Mouse (Mus musculus) WW6 (cell line): ENCODE results near the gene Xpo5.
A peak's percentile ranks its signal among the peaks of the same experiment; 100 is the strongest.

Source experiments
- DNase-seq: peaks from one replicate; pipeline ENCODE4 v3.0.0-alpha.2; 2013; ENCODE audit warnings: low read depth, low spot score

Gene Xpo5

DNA sequence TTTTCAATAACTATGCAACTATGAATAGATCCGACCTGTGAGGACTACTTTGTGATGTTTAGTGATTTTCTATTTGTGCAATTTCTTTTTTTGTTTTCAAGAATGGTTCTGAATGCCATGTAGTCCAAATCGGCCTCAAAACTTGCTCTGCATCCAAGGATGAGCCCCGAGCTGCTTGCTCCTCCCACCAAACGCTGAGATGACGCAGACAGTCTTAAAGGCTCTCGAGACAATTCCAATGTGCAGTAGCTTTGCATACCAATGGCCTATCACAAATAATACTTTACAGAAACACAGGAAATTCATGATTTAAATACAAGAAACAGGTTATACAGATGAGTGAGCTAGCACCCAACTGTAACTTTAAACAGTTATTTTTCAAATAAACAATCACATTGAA, 1.4 kb upstream of the Xpo5 start:
- DNase-seq: no peak

DNA sequence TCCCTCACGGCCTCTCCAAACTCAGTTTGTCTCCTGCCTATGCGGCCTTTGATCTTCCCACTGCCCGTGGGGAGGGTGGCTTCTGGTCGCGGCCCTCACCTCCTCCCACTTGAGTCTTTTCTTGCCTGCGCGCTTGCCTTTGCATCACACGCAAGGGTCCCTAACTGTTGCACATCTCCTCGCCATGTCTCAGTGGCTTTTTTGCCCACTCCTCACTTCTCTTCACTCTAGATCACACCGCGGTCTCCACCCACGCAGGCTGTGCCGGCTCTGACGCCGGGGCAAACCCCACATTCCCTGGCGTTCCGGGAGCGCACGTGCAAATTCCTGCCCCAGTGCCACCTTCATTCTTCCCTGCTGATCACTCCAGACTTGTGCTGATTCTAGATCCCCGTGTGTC, 496 bp downstream of the Xpo5 start:
- DNase-seq: peak; percentile 1

DNA sequence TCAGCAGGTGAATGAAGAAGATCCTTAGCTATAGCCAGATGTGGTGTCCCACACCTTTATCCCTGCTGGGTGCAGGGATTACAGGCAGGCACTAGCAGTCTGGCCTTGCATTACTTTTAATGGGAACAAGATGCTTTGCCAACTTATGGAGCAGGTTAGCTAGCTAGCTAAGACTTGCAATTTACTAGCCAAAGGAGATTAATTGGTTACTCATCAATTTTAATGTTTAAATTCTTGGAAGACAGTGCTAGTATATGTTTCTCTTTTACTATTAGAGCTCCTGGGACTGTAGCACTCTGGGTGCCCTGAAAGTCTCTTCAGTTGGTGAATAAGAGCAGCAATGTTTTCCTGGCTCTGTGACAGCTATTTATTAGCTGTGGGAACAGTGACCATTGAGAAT, 4.1 kb downstream of the Xpo5 start:
- DNase-seq: no peak

DNA sequence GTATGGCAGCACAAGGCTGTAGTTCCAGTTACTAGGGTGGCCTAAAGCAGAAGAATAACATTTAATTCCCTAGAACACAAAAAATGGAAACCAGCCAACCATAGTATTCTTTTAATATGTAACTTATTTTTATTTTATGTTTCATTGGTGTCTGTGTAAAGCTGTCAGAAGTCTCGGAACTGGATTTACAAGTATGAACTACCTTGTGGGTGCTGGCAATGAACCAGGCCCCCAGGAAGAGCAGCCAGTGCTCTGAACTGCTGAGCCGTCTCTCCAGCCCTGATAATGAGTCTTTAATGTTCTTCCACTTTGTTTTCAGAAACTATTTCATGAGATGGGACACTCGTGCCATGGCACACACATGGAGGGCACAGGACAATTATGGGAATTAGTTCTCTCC, 8.0 kb downstream of the Xpo5 start:
- DNase-seq: no peak

DNA sequence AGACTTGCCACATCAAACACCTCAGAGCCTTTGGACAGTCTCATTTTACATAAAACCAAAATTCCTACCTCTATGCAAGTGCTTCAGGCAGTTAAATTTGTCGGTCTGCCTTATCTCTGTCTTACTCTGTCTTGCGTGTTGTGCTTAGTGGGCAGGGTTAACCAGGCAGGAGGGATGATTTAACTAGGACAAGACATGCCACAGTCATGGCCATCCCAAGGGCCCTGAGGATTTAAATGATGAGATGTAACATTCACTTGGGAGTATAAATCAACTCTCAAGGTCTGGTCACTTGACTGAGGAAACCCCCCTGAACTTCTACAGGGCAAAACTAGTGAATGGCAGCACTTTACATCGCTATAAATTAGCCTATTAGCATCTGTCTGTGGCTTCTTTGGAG, 19.0 kb downstream of the Xpo5 start:
- DNase-seq: no peak

DNA sequence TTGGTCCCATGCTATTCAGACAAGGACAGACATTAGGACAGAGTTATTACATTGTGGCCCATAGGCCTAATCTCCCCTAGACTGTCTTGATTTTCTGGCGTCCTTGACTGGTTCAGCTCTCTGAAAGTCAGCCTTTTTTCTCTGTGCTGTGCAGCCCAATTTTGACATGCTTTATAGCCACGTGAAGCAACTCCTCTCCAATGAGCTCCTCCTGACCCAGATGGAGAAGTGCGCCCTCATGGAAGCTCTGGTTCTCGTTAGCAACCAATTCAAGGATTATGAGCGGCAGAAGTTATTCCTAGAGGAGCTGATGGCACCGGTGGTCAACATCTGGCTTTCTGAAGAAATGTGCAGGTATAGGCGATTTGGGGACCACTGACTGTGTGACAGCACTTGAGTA, 25.0 kb downstream of the Xpo5 start:
- no peak for DNase-seq

DNA sequence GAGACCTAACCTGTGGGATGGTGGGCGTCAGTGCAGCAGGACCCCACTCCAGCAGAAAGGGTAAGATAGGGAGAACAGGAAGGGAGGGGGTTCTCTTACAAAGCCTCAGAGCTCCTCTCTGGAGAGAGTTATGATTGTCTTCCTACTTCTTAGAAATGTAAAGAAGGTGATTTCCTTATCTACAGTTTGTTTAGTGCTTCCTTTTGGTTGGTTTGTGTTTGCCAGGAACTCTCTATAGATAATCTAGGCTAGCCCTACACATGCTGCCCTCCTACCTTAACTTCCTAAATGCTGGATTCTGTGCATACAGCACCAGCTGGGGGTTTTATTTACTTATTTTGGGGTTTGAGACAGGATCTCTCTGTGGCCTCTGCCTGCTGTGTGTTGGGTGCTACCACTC, 33.5 kb downstream of the Xpo5 start:
- no peak for DNase-seq

DNA sequence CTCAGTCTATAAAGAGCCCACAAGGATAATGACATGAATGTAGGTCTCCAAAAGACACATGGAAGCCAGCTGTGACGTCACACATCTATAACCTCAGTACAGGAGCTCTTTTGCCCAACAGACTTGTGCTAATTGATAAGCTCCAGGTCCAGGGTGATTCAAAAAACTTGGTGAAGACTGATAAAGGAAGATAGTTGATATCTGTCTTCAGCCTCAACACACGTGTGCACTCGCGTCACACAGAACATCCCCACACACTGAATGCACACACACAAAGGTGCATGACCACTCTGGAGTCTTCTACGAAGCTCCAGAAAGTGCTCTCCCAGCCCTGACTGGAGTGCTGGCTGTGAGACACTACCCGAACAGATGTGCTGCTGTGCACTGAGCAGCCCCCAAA, 34.5 kb downstream of the Xpo5 start:
- DNase-seq: no peak

DNA sequence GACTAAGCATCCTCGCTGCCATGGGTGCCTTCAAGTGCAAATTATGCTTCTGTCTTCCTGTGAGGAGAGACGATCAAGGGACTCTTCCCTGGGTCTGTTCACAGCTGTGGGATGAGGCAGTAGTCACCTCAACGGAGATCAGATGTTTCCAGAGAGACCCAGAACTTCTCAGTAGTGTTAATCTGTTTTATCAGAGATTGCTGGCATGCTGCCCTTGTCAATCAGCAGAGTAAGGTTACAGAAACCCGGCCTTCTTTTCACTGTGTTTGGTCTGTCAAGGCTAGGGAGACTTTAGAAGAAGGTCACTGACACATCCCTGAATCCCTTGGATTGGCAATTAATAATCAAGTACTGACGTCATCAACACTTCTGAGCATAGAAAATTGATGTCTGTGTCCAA, 34.9 kb downstream of the Xpo5 start:
- no peak for DNase-seq

DNA sequence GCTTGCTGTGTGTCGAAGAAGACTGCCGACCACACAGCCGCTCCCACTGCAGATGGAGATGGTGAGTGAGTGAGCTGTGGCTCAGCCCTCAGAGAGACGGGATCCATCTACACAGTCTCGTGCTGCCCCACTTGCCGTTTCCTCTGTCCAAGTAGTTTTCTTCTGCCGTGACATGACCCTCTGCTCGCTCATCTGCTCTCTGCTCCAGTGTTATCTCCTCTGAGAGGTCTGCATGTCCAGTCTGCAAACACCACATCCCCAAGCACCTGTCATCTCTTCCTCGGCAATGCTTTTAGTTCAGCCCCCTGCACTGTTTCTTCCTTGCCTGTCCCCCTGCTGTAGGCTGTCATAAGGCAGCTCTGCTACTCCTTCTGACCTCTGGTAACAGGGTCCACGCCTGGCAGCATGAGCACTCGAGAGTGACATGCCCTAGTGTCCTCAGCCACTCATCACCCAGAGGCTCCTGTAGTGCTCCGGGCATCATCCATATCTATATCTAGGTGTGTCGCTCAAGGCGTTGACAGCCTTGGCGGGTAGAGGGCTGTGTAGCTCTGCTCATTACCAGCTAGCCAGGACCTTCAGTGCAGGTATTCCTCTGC, 37.0 kb downstream of the Xpo5 start:
- DNase-seq: no peak

DNA sequence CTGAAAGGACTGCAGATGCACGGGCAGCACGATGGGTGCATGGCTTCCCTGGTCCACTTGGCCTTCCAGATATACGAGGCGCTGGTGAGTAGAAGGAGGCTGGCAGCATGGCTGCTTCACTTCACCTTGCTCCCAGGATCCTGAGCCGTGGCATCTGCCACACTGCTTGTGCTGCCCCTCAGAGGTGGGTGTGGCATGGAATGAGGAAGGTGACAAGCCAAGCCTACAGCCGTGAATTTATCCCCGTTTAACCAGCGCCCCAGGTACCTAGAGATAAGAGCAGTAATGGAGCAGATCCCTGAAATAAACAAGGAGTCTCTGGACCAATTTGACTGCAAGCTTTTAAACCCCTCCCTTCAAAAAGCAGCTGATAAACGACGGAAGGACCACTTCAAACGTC, 38.9 kb downstream of the Xpo5 start:
- DNase-seq: no peak

DNA sequence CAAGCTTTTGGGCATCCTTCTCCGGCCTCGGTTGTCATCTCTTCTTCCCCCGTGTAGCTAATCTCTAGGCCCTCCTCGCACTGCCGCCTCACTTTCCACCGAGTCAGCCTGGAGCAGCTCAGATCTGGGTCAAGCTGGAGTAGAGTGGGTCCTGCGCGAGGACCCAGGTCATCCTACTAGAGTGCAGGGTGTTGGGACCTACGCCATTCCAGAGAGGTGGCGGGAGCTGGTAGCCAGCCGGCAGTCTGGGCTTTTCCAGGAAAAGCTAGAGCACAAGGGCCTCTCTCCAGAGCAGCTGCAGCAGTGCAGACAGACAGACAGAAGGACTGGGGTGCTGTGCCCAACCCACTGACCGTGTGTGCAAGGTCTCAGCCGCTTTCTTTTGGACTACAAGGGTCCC, 39.7 kb downstream of the Xpo5 start:
- no peak for DNase-seq

DNA sequence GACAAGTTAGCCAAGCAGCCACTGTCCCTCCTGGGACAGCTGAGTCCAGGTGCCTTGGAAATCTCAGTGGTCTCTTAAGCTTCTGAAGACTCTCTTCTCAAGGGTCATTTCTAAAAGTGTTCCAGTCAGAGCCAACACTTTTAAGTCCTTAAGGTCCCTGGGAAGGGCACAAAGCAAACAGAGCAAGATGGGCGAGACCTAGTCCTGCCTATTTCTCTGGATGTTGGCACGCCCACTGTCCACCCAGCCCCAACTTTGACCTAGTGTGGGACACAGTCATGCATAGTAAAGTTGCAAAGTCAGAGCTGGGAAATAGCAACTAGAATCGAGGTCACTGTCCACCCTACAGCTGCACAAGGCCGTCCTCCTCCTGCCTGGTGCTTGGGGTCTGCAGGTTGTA, 40.4 kb downstream of the Xpo5 start:
- no peak for DNase-seq

DNA sequence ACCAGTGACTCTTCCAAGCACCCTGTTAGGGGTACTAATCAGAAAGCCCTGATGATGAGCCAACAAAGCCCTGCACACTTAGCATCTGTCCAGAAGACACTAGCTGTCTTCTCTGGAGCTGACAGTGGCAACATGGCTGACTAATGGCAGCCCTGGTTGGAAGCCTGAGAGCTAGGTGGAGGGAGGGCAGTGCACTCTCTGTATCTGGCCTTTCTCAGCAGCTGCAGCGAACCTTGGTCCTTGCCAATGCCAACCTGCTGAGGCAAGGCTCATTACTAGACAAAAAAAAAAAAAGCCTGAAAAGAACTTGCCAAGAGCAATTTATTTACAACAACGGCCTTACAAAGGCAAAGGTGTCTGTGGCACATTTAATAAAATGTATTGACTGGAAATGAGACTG, 41.0 kb downstream of the Xpo5 start:
- DNase-seq: no peak

DNA sequence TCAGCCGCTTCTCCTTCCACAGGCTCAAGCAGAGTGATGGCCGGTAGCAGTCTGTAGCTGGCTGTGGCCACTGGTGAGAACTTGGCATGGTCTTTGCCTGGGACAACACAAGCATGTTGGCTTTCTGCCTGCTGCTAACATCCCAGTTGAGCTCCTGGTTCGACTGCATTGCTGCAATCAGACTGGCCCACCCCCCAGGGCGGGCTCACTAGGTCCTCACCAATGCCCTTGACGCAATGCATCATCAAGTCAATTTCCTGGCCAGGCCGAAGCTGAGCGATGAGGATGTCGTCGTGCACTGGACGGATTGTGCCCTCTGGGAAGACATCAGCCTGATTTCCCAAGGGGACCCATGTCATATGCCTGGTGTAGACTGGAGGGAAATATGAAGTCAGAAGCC, 42.0 kb downstream of the Xpo5 start:
- DNase-seq: no peak

DNA sequence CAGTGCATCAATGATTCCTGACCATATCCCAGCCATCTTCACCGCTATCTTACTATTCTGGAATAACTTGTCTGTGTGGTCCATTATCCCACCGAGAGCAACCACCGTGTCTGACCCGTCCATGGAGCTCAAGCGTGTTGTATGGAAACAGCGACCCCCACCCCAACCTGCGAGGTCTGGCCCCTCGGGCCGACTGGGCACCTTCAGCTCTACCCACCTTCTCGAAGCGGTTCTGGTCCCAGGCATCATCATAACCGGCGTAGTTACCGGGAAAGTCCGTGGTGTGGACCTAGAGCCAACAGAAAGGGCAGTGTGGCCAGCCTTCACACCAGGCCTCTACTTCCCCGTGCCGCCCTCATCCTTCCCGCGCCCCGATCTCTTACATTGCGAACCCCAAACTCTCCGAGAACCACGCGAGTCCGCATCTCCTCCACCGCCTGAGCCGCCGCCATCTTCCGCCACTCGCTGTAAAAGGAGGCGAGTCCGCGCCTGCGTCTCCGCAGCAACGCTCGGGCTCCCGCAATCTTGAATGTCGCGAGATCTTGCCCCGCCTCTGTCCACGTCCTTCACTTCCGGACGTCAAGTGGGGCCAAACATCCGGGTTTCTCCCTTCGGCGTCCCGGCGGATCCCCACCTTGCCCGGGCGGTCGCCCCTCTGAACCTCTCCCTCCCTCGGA, 45.1 kb downstream of the Xpo5 start, which contains the start of the genes Polr1c and Yipf3:
Gene Polr1c (minus strand): TSS at position 543 of the 677 bp plus-strand sequence.
Gene Yipf3 (plus strand): TSS at position 569 of the 677 bp plus-strand sequence.
- DNase-seq: peak; percentile 74

DNA sequence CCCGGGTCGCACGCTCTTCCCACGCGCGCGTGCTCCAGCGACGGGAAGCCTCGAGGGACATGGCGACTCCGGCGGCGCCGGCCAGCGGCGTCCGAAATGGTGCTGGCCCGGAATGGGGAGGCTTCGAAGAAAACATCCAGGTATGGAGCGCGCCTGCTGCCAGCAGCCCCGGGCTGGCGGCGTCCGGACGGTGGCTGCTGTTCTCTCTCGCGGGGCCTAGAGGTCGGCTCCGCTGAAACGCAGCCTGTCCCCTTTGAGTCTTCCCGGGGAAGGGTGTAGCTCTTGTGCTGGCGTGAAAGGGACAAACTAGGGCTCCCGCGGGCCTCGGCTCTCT, 45.6 kb downstream of the Xpo5 start:
- no peak for DNase-seq

DNA sequence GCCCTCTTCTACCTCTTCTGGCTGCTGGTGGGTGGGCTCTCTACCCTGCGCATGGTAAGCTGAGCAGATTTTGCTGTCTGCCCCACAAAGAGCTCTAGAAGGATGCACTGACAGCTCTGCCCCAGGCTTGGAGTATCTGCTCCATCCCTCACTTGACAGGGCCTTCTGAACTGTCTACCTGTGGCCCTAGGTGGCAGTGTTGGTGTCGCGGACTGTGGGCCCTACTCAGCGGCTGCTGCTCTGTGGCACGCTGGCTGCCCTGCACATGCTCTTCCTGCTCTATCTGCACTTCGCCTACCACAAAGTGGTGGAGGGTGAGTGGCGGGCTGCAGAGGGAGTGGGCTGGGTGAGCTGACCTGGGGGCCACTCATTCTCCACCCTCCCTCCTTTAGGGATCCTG, 48.6 kb downstream of the Xpo5 start:
- DNase-seq: no peak

DNA sequence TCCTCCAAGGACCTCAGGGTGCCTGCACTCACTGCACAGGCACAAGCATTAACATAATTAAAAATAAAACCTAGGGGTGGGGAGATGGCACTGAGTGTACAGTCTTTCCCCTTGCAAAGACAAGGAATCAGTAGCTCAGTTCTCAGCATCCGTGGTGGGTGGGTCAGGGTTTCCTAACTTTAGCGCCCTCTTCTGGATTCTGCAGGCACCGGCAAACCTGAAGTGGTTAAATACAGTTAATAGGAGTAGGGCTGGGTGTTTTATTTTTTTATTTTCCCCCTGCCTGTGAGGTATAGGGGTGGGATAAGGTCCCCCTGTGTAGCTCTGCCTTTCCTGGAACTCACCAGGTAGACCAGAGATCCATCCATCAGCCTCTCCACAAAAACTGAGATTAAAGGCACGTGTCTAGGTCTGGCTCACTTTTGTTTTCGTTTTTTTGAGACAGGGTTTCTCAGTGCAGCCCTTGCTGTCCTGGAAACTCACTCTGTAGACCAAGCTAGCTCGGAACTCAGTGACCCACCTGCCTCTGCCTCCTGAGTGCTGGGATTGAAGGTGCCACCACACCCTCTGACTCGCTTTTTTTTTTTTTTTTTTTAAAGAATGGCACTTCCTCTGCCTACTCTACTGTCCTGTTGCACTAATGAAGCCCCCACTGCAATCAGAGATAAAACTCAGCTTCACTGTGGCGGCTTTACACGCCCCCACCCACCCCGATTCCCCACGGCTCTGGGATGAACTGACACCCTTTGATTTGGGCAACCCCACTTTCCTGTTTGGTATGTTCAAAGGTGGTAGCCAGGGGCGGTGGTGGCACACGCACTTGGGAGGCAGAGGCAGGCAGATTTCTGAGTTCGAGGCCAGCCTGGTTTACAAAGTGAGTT, 50.2 kb downstream of the Xpo5 start:
- no peak for DNase-seq

DNA sequence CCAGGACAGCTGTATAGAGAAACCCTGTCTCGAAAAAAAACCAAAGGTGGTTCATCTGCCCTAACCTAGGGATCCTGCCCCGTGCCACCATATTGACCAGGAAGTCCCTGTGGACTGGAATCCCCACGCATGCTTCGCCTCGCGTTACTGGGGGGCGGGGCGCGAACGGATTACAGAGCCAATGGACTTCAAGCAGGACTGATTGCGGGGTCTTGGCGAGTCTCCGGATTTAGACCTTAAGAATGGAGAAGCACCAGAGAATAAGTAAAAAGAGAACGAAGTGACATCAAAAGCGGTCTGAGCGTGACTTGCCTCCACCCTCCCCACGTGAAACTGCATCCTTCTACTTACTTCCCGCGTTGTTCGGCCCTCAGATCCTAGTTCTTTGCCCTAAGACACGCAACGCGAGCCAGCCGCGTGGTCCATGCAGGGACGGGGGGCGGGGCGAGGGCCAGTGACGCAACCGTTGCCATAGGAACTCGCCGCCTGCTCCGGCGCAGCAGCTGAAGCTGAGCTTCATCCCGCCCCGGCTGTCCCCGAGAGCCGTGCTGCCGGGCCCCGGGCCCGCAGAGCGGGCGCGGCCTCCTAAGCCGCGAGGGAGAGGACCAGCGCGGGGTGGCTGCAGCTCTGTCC, 51.0 kb downstream of the Xpo5 start, which contains the start of gene Lrrc73:
Gene Lrrc73 (plus strand): TSS at position 80 of the 633 bp plus-strand sequence.
- DNase-seq: peak; percentile 77

DNA sequence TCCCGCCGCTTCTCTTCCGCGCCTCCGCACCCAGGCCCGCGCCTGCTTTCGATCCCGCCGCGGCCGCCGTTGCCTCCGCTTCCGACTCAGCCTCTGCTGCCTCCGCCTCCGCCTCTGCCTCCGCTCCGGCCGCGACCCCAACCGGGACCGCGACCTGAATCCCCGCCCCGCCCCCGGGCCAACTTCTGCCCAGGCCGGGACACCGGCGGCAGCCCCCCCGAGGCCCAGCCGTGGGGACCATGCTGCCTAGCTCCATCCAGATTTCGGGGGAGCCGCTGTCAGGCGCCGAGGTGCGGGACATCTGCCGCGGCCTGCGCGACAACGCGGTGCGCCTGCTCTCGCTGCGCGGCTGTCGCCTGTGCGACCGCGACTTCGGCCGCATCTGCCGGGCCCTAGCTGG, 51.5 kb downstream of the Xpo5 start:
- DNase-seq: no peak

DNA sequence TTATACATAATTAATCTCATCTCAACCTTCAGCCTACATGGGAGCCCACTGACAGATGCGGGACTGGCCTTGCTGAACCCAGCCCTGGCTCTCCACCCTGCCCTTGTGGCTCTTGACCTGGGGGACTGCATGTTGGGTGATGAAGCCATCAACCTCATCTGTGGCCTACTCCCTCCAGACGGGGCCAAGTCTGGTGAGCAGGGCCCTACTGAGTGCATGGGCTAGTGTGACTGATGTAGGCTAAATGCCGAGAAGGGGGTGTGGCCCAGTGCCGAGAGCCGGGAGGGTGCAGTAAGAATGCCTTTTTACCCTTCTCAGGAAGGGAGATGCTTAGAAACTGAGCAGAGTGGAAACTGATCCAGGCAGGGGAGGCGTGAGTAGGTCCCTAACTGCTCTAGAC, 52.6 kb downstream of the Xpo5 start:
- no peak for DNase-seq
